ENCODE assay signal across 9 mouse cellular contexts in genomic region chr2:71499276-71500230, GRCm38 (mm10). TPM values are rescaled to one million over a fixed set of nuclear protein-coding genes. Genes with fewer than 3 reads are reported as not detected.
DNase-seq lines count a peak whose midpoint lies in the region; ATAC-seq and TF ChIP-seq lines count a peak whose summit lies in the region.
"Had no signal": no experiment of that assay in that cellular context is flagged by ENCODE, and none has a peak within 500 bp of the region (broad histone marks: within the 10 kb centered on the region; RNA-seq: fewer than 3 reads in every experiment).

No protein-coding gene starts in this region.

- 34% methylated on average over 16 of the region's 16 CpGs for WGBS in embryonic facial prominence, embryonic 12.5 days
- WGBS in intestine, embryonic 16.5 days = 66% methylated on average over 16 of the region's 16 CpGs
- WGBS in heart, adult 2 months = 74% methylated on average over 16 of the region's 16 CpGs

- TF ChIP-seq CTCF in heart, adult 2 months (IDR thresholded peaks at IDR 0.05) = no peak

- peaks cover 25% of the 10 kb centered on the region for H3K4me1 ChIP-seq in embryonic facial prominence, embryonic 12.5 days
- no peaks in the 10 kb centered on the region for H3K4me1 ChIP-seq in intestine, embryonic 16.5 days (ENCODE audit: control insufficient read depth, insufficient read depth, low read length)
- H3K4me1 ChIP-seq in heart, adult 2 months (ENCODE audit: control insufficient read depth, insufficient read depth, low read length) = no peaks in the 10 kb centered on the region

- peaks cover 2% of the 10 kb centered on the region; the same call in 1 of the 2 replicates for H3K79me2 ChIP-seq in heart, adult 2 months (replicated peaks; ENCODE audit: control insufficient read depth, insufficient read depth, low read length)

- H3K9me3 ChIP-seq in embryonic facial prominence, embryonic 12.5 days = no peaks in the 10 kb centered on the region
- H3K9me3 ChIP-seq in intestine, embryonic 16.5 days (ENCODE audit: control insufficient read depth, low read length) = no peaks in the 10 kb centered on the region

- TF ChIP-seq EP300 in heart, adult 2 months (IDR thresholded peaks at IDR 0.05; ENCODE audit: insufficient read depth, low read depth, low read length) = no peak

- ATAC-seq in embryonic facial prominence, embryonic 12.5 days (ENCODE audit: insufficient number of reproducible peaks, insufficient read depth, low FRiP score, low TSS enrichment) = no peak
- no peak for ATAC-seq in intestine, embryonic 16.5 days

- intact Hi-C loops in heart, adult 2 months (cut with DNase I) = no loop called here

- no peak overlapping the region for H3K4me2 ChIP-seq in embryonic facial prominence, embryonic 12.5 days (replicated peaks)
- no peak overlapping the region for H3K4me2 ChIP-seq in intestine, embryonic 16.5 days (ENCODE audit: low read depth, low read length)

- peak; percentile 7 for DNase-seq in heart, adult 8-10 months (ENCODE audit: low spot score)
- no peak for DNase-seq in heart, postnatal 4 days
- peak; percentile 51 for DNase-seq in MN1 (ENCODE audit: low spot score)
- DNase-seq in lung, postnatal 10 days = peak; percentile 13
- DNase-seq in kidney, adult 11 months = no peak
- DNase-seq in heart, adult 2 months = no peak
- DNase-seq: right cerebral cortex, adult 18-20 months had no signal

- H3K4me3 ChIP-seq in embryonic facial prominence, embryonic 12.5 days = no peak overlapping the region
- H3K4me3 ChIP-seq in intestine, embryonic 16.5 days (ENCODE audit: low read length) = no peak overlapping the region
- no peak overlapping the region for H3K4me3 ChIP-seq in heart, adult 2 months

- H3K36me3 ChIP-seq in embryonic facial prominence, embryonic 12.5 days = no peaks in the 10 kb centered on the region
- H3K36me3 ChIP-seq in intestine, embryonic 16.5 days (ENCODE audit: control insufficient read depth, insufficient read depth, low read length) = no peaks in the 10 kb centered on the region
- H3K36me3 ChIP-seq in heart, adult 2 months (ENCODE audit: control insufficient read depth, insufficient read depth, low read length) = no peaks in the 10 kb centered on the region

- H3K9ac ChIP-seq in embryonic facial prominence, embryonic 12.5 days = no peak overlapping the region
- H3K9ac ChIP-seq in intestine, embryonic 16.5 days (ENCODE audit: low read depth, low read length) = no peak overlapping the region
- H3K9ac ChIP-seq in heart, adult 2 months (ENCODE audit: low read depth, low read length) = no peak overlapping the region

- H3K27me3 ChIP-seq in embryonic facial prominence, embryonic 12.5 days = no peaks in the 10 kb centered on the region
- H3K27me3 ChIP-seq in intestine, embryonic 16.5 days (replicated peaks; ENCODE audit: control insufficient read depth, insufficient read depth, low read length) = no peaks in the 10 kb centered on the region
- H3K27me3 ChIP-seq in heart, adult 2 months (ENCODE audit: control insufficient read depth, insufficient read depth, low read length) = no peaks in the 10 kb centered on the region

- TF ChIP-seq POLR2A in heart, adult 2 months (IDR thresholded peaks at IDR 0.05; ENCODE audit: insufficient read depth, low read depth, low read length) = no peak

- peak overlapping the region; percentile 54; the same call in 1 of the 2 replicates for H3K27ac ChIP-seq in embryonic facial prominence, embryonic 12.5 days
- no peak overlapping the region for H3K27ac ChIP-seq in intestine, embryonic 16.5 days (ENCODE audit: low read length)
- no peak overlapping the region for H3K27ac ChIP-seq in heart, adult 2 months

RNA-seq across cellular contexts. Expression of gene Dlx1, which starts 28.4 kb away (rescaled TPM):
- total RNA-seq in heart, adult 8-10 months (2022) = under 1 TPM; 0.20 to 0.78 (median 0.56) TPM
- under 1 TPM; 0.14 to 0.43 TPM for total RNA-seq in heart, postnatal 4 days (2021)
- polyA plus RNA-seq in embryonic facial prominence, embryonic 12.5 days (2016; fragmentation: Nextera tagmentation; extraction: Ambion mirVana) = 65.4 and 87.0 TPM in 2 replicates
- polyA plus RNA-seq in intestine, embryonic 16.5 days (2015; fragmentation: Nextera tagmentation; extraction: Ambion mirVana) = 4.2 and 5.1 TPM in 2 replicates
- under 1 TPM; 0.23 to 0.39 TPM for total RNA-seq in heart, adult 2 months (2021)
- polyA plus RNA-seq in heart, adult 2 months (2012; rRNA removed) = 0.14 and 0.26 TPM in 2 replicates

RNA-seq across cellular contexts. Expression of gene Metap1d, which starts 46.5 kb away (rescaled TPM):
- 10 to 100 TPM; 38.4 to 44.4 (median 40.9) TPM for total RNA-seq in heart, adult 8-10 months (2022)
- total RNA-seq in heart, postnatal 4 days (2021) = 10 to 100 TPM; 35.1 to 37.1 TPM
- 46.8 and 48.7 TPM in 2 replicates for polyA plus RNA-seq in embryonic facial prominence, embryonic 12.5 days (2016; fragmentation: Nextera tagmentation; extraction: Ambion mirVana)
- 32.6 and 34.9 TPM in 2 replicates for polyA plus RNA-seq in intestine, embryonic 16.5 days (2015; fragmentation: Nextera tagmentation; extraction: Ambion mirVana)
- total RNA-seq in heart, adult 2 months (2021) = 10 to 100 TPM; 35.2 to 38.0 TPM
- polyA plus RNA-seq in heart, adult 2 months (2012; rRNA removed) = 34.8 and 60.9 TPM in 2 replicates

RNA-seq across cellular contexts. Expression of gene Dlx2, which starts 47.0 kb away (rescaled TPM):
- not detected for total RNA-seq in heart, adult 8-10 months (2022)
- total RNA-seq in heart, postnatal 4 days (2021) = under 1 TPM in 1 of 2 experiments, not detected in 1; 0.11 TPM
- polyA plus RNA-seq in embryonic facial prominence, embryonic 12.5 days (2016; fragmentation: Nextera tagmentation; extraction: Ambion mirVana) = 21.9 and 29.7 TPM in 2 replicates
- 1.5 and 1.8 TPM in 2 replicates for polyA plus RNA-seq in intestine, embryonic 16.5 days (2015; fragmentation: Nextera tagmentation; extraction: Ambion mirVana)
- not detected for total RNA-seq in heart, adult 2 months (2021)
- not detected in 2 replicates for polyA plus RNA-seq in heart, adult 2 months (2012; rRNA removed)

Comparison
In these comparisons a context has a peak if more than half of its experiments do, and no peak if none do; other contexts are left out.
1. DNase-seq: peak in heart, adult 8-10 months (single experiment), MN1 (single experiment) and lung, postnatal 10 days (single experiment); none in heart, postnatal 4 days (single experiment), kidney, adult 11 months (single experiment) and heart, adult 2 months (0 of 2).